Mouse (Mus musculus) hindbrain, embryonic 16.5 days (tissue): ENCODE results near the gene Chd1. TPM values are rescaled to one million over a fixed set of nuclear protein-coding genes. Genes with fewer than 3 reads are reported as not detected.

Experiments
- ATAC-seq: fragments of 200-750 bp; cut with Nextera tagmentation; 2 replicates; pipeline ENCODE4 v1.8.0; 2017; ENCODE audit warnings: moderate TSS enrichment, moderate library complexity
- H3K27ac ChIP-seq: fragments of 300-500 bp; sonication (generic); 2 replicates; pipeline ENCODE4 v1.5.1; 2014; ENCODE audit warnings: low read depth, mild to moderate bottlenecking, control low read depth, low read length, moderate library complexity
- H3K27me3 ChIP-seq: fragments of 300-500 bp; sonication (generic); replicated peaks from 2 replicates; pipeline ENCODE4 v1.6.1; 2014; ENCODE audit warnings: low read length; ENCODE audit not compliant: control insufficient read depth, insufficient read depth
- H3K36me3 ChIP-seq: fragments of 300-500 bp; sonication (generic); 2 replicates; pipeline ENCODE4 v1.6.1; 2014; ENCODE audit warnings: mild to moderate bottlenecking, low read length, moderate library complexity, mixed read lengths; ENCODE audit not compliant: control insufficient read depth, insufficient read depth
- H3K4me1 ChIP-seq: fragments of 300-500 bp; sonication (generic); 2 replicates; pipeline ENCODE4 v1.6.1; 2014; ENCODE audit warnings: low read depth, low read length; ENCODE audit not compliant: control insufficient read depth, insufficient read depth
- H3K4me2 ChIP-seq: fragments of 300-500 bp; sonication (generic); 2 replicates; pipeline ENCODE4 v1.6.1; 2014; ENCODE audit warnings: mild to moderate bottlenecking, low read length, control low read depth, moderate library complexity
- H3K4me3 ChIP-seq: fragments of 300-500 bp; sonication (generic); 2 replicates; pipeline ENCODE4 v1.5.1; 2014; ENCODE audit warnings: mild to moderate bottlenecking, low read length, control low read depth, moderate library complexity
- H3K9ac ChIP-seq: fragments of 300-500 bp; sonication (generic); 2 replicates; pipeline ENCODE4 v1.6.1; 2014; ENCODE audit warnings: low read depth, mild to moderate bottlenecking, control low read depth, low read length, moderate library complexity
- H3K9me3 ChIP-seq: fragments of 300-500 bp; sonication (generic); 2 replicates; pipeline ENCODE4 v1.6.1; 2014; ENCODE audit warnings: mild to moderate bottlenecking, low read length, moderate library complexity; ENCODE audit not compliant: control insufficient read depth
- WGBS: fragments of 180-500 bp; shearing (Covaris S2); extraction: QIAGEN DNeasy Blood & Tissue Kit; methylation state at CpG from one replicate; pipeline ENCODE4 v1.1.7; 2014; 5-methylcytosine and 5-hydroxymethylcytosine counted together
- polyA plus RNA-seq: library from polyadenylated mRNA; unstranded; fragments of >200 nt; fragmentation: Nextera tagmentation; extraction: Ambion mirVana; gene quantifications from 2 replicates; pipeline ENCODE4 v1.2.1, GENCODE M21; 2015

The Chd1 gene
- polyA plus RNA-seq, 1 experiment from 2014 or later = 13.1 TPM

- 49% methylated on average over 3 of the region's 3 CpGs for WGBS
- Histone ChIP-seq H3K27ac (no peak overlapping the region), H3K27me3 (no peaks in the 10 kb centered on the region), H3K4me2 (no peak overlapping the region), H3K9me3 (no peaks in the 10 kb centered on the region), H3K4me3 (no peak overlapping the region), H3K36me3 (no peaks in the 10 kb centered on the region), H3K4me1 (no peaks in the 10 kb centered on the region), H3K9ac (no peak overlapping the region)
- ATAC-seq = no peak
These were observed 94.5 kb downstream of the Chd1 start for GRCm38 (mm10) chr17:15799195-15799793.

DNA sequence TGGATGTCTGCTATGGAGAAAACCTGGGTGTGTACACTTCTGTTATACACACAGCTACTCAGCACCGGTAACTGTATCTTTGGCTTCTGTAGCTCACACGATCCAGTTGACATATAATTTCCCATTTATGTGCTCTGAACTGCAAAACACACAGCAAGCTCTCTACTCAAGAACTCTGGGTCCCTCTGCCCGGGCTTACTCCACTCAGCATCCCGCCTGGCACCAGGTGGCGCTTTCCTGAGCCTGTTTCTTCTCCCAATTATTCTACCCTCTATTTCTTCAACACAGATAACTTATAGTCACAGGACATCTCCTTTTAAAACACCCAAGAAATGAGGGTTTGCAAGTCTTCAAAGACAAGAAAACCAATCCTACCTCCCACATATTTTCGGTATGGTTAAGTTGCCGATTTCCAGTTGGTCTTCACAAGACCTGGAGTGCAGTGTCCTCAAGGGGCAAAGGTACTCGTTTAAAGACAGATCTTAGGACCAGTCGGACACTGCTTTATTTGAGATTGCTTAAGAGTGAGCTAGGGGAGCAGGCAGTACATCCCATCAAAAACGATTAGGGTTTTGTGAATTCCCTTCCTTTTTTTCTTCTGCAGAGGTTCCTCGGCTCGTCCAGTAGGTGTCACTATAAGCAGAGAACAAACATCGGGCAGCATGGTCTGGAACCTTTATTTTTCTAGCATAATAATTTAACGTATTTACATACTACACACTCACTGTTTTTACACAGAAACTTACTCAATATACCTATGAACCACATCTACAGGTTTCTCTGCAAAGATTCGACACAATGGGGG, 99.4 kb downstream of the Chd1 start:
- no peak overlapping the region for H3K27ac ChIP-seq
- ATAC-seq = peak; percentile 40; the same call in 1 of the 2 replicates
- H3K36me3 ChIP-seq = peaks cover 5% of the 10 kb centered on the region
- H3K9me3 ChIP-seq = no peaks in the 10 kb centered on the region
- no peak overlapping the region for H3K4me2 ChIP-seq
- WGBS = 48% methylated on average over 15 of the region's 15 CpGs
- peaks cover 15% of the 10 kb centered on the region for H3K4me1 ChIP-seq
- H3K4me3 ChIP-seq = no peak overlapping the region
- no peaks in the 10 kb centered on the region for H3K27me3 ChIP-seq
- H3K9ac ChIP-seq = no peak overlapping the region

DNA sequence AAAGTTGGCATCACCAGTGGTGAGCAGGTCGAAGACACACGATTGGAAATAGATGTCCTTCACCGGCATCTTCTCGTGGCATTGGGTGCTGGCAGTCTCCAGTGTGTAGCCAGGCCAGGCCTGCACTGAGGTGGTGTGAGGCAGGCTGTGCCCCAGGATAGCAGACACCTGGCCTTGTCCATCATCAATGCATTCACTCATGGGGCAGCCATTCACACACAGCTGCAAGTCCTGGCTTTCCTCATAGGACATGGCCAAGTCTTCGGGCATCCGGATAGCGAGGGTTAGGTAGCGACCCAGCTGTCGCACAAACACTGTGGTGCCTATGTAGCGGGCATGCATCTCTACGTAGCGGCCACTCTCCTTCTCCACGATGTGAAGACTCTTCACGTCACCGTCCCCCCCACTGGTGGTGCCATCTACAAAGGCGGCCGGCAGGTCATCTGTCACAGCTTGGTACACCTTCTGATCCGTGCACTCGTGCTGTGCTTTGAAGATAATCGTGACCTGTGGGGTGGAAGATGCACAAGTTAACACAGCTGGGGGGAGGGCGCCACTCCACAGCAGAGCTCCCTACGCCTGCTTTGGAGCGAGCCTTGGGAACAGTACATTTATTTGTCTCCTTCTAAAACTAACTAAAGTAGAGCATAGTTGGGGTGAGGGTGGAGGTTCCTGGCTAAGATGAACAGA, 102.7 kb downstream of the Chd1 start:
- peak; percentile 41; the same call in 1 of the 2 replicates for ATAC-seq
- Histone ChIP-seq H3K9ac (no peak overlapping the region), H3K4me3 (no peak overlapping the region), H3K27ac (no peak overlapping the region), H3K4me2 (no peak overlapping the region), H3K27me3 (no peaks in the 10 kb centered on the region), H3K9me3 (no peaks in the 10 kb centered on the region), H3K36me3 (peaks cover 5% of the 10 kb centered on the region), H3K4me1 (peaks cover 38% of the 10 kb centered on the region)
- 83% methylated on average over 23 of the region's 23 CpGs for WGBS

DNA sequence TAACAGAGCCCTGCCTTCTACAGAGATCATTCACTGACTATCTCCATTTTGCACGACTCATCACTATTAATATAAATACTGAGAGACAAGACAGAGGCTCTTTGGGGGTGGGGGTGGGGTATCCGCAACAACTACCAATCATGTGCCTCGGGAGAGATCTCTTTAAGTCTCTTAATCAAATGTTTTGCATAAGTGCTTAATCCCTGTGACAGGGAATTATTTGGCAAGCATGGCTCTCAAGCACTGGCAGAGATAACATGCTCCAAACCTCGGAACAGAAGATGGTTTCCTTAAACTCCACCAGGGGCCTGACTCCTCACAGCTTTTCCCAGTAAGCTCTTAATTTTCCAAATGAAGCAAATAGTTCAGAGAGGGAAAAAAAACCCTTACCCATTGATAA, 103.2 kb downstream of the Chd1 start:
- Histone ChIP-seq H3K4me2 (no peak overlapping the region), H3K4me3 (no peak overlapping the region), H3K9ac (no peak overlapping the region), H3K27me3 (no peaks in the 10 kb centered on the region), H3K9me3 (no peaks in the 10 kb centered on the region), H3K27ac (no peak overlapping the region), H3K4me1 (peaks cover 41% of the 10 kb centered on the region), H3K36me3 (peaks cover 5% of the 10 kb centered on the region)
- 45% methylated on average over 4 of the region's 4 CpGs for whole genome bisulfite sequencing
- ATAC-seq = no peak

GRCm38 (mm10) chr17:15808468-15809374, 104.0 kb downstream of the Chd1 start:
- Histone ChIP-seq H3K4me1 (peaks cover 43% of the 10 kb centered on the region), H3K36me3 (peaks cover 5% of the 10 kb centered on the region), H3K27me3 (no peaks in the 10 kb centered on the region), H3K9me3 (no peaks in the 10 kb centered on the region), H3K9ac (no peak overlapping the region), H3K4me2 (no peak overlapping the region), H3K4me3 (no peak overlapping the region), H3K27ac (peak overlapping the region; percentile 21; the same call in 1 of the 2 replicates)
- no peak for ATAC-seq
- 30% methylated on average over 10 of the region's 10 CpGs for WGBS

DNA sequence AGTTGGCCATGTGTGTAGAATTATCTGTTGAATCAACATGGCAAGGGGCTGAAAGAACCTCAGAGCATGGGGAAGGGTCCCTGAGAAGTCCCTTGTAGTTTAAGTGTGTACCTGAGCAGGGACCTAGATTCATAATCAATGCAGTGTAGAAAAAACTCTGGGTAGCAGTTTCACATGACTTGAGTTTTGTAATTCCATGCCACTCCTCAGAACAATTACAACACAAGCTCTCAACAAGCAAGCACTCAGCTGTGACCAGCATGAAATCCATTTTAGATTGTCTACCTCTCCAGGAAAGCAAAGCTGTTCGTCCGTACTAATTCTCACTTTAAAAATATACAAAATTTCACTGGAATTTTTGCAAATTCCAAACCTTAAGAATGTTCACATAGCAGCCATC, 105.2 kb downstream of the Chd1 start:
- Histone ChIP-seq H3K27me3 (no peaks in the 10 kb centered on the region), H3K4me3 (no peak overlapping the region), H3K27ac (no peak overlapping the region), H3K4me2 (no peak overlapping the region), H3K9me3 (no peaks in the 10 kb centered on the region), H3K4me1 (peaks cover 49% of the 10 kb centered on the region), H3K36me3 (peaks cover 5% of the 10 kb centered on the region), H3K9ac (no peak overlapping the region)
- ATAC-seq = no peak
- WGBS = 54% methylated on average over 2 of the region's 2 CpGs

DNA sequence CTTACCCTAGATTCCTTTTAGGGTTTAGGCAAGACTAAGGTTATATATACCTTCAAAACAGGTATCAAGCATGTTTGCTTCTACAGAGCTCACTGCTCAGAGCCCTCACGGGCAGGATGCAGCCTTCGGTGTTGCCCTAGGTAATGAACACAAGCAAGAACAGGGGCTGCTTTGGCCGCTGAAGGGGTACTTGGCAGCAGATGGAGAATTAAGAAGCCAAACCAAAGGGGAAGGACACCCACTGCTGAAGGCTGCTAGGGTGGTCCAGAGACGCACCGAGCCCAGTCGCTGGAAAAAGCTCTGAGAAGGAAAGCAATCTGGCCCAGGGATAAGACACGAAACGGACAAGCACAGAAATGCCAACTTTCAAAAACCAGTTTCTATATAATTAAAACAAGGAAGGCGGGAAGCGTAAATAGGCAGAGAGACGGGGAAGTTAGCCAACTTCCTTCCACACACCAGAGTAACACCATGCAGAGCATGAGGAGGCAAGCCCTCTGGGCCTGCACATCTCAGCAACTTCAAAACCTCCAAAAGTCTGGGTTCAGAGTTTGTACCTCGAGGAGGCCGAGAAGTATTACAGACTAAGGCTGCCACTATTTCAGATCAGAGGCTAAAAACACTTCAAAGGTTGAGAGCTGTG, 107.5 kb downstream of the Chd1 start:
- no peak for ATAC-seq
- no peak overlapping the region for H3K4me2 ChIP-seq
- no peaks in the 10 kb centered on the region for H3K9me3 ChIP-seq
- peaks cover 2% of the 10 kb centered on the region for H3K36me3 ChIP-seq
- H3K27ac ChIP-seq = no peak overlapping the region
- H3K9ac ChIP-seq = no peak overlapping the region
- H3K4me1 ChIP-seq = peaks cover 49% of the 10 kb centered on the region
- WGBS = 60% methylated on average over 13 of the region's 13 CpGs
- no peaks in the 10 kb centered on the region for H3K27me3 ChIP-seq
- H3K4me3 ChIP-seq = no peak overlapping the region

GRCm38 (mm10) chr17:15813658-15814212, 109.0 kb downstream of the Chd1 start:
- Histone ChIP-seq H3K4me1 (peaks cover 43% of the 10 kb centered on the region), H3K9me3 (no peaks in the 10 kb centered on the region), H3K4me2 (no peak overlapping the region), H3K36me3 (no peaks in the 10 kb centered on the region), H3K27me3 (no peaks in the 10 kb centered on the region), H3K4me3 (no peak overlapping the region), H3K27ac (no peak overlapping the region), H3K9ac (no peak overlapping the region)
- ATAC-seq = no peak
- WGBS = 44% methylated on average over 3 of the region's 3 CpGs
